Mouse (Mus musculus) stomach, postnatal 0 days (tissue): ENCODE measurements around the gene AC134908.4. TPM values are rescaled to one million over a fixed set of nuclear protein-coding genes. Genes with fewer than 3 reads are reported as not detected.

Experiments
- ATAC-seq: fragments of 200-750 bp; cut with Nextera tagmentation; 2 replicates; pipeline ENCODE4 v1.8.0; 2017; ENCODE audit not compliant: low FRiP score, low TSS enrichment
- DNase-seq: peaks from one replicate; pipeline ENCODE4 v3.0.0-alpha.2; 2016; ENCODE audit warnings: low spot score
- H3K27ac ChIP-seq: fragments of 300-500 bp; sonication (generic); replicated peaks from 2 replicates; pipeline ENCODE4 v1.5.1; 2014; ENCODE audit warnings: mild to moderate bottlenecking, control low read depth
- H3K27me3 ChIP-seq: fragments of 300-500 bp; sonication (generic); 2 replicates; pipeline ENCODE4 v1.6.1; 2014; ENCODE audit warnings: low read length; ENCODE audit not compliant: control insufficient read depth, insufficient read depth
- H3K36me3 ChIP-seq: fragments of 300-500 bp; sonication (generic); 2 replicates; pipeline ENCODE4 v1.6.1; 2014; ENCODE audit warnings: low read length, mixed read lengths; ENCODE audit not compliant: control insufficient read depth, insufficient read depth
- H3K4me1 ChIP-seq: fragments of 300-500 bp; sonication (generic); replicated peaks from 2 replicates; pipeline ENCODE4 v1.6.1; 2014; ENCODE audit warnings: antibody characterized with exemption; ENCODE audit not compliant: control insufficient read depth, insufficient read depth
- H3K4me2 ChIP-seq: fragments of 300-500 bp; sonication (generic); replicated peaks from 2 replicates; pipeline ENCODE4 v1.6.1; 2014; ENCODE audit warnings: low read depth, mild to moderate bottlenecking, control low read depth, moderate library complexity
- H3K4me3 ChIP-seq: fragments of 300-500 bp; sonication (generic); 2 replicates; pipeline ENCODE4 v1.5.1; 2014; ENCODE audit warnings: low read depth, low read length, control low read depth
- H3K9ac ChIP-seq: fragments of 300-500 bp; sonication (generic); 2 replicates; pipeline ENCODE4 v1.6.1; 2014; ENCODE audit warnings: mild to moderate bottlenecking, low read length, control low read depth, mixed read lengths
- H3K9me3 ChIP-seq: fragments of 300-500 bp; sonication (generic); 2 replicates; pipeline ENCODE4 v1.6.1; 2016; ENCODE audit warnings: low read length; ENCODE audit not compliant: control insufficient read depth
- CTCF ChIP-seq: IDR thresholded peaks from 2 replicates; pipeline ENCODE4 v1.5.1; 2016; ENCODE audit warnings: antibody characterized with exemption, low read depth, mild to moderate bottlenecking, moderate library complexity
- EP300 ChIP-seq: optimal IDR thresholded peaks from 2 replicates; pipeline ENCODE3; 2016; ENCODE audit warnings: antibody characterized with exemption
- WGBS: fragments of 180-500 bp; shearing (Covaris S2); extraction: QIAGEN DNeasy Blood & Tissue Kit; methylation state at CpG from one replicate; pipeline ENCODE4 v1.1.7; 2014; 5-methylcytosine and 5-hydroxymethylcytosine counted together
- polyA plus RNA-seq: library from polyadenylated mRNA; unstranded; fragments of >200 nt; fragmentation: Nextera tagmentation; extraction: Ambion mirVana; gene quantifications from 2 replicates; pipeline ENCODE4 v1.2.1, GENCODE M21; 2015

AC134908.4 gene
- 0.65 TPM in 1 of 2 replicates, not detected in the other for polyA plus RNA-seq

- WGBS: 45% methylated on average over 6 of the region's 6 CpGs
- H3K27ac ChIP-seq: peak within 1 kb of the TSS; percentile 8; the same call in 1 of the 2 replicates
- DNase-seq (no peak), ATAC-seq (no peak)
- H3K9me3 ChIP-seq: no peaks in the 10 kb centered on the region
- H3K4me3 ChIP-seq: peak within 1 kb of the TSS; percentile 75
- peak within 1 kb of the TSS; percentile 66 for H3K9ac ChIP-seq
- 0 out of 2 replicates have a peak, but pooled peaks cover under 1% of the 10 kb centered on the region for H3K36me3 ChIP-seq
- H3K4me1 ChIP-seq: peaks cover 3% of the 10 kb centered on the region; the same call in 1 of the 2 replicates
- no peak for TF ChIP-seq CTCF
- TF ChIP-seq EP300: no peak
- no peaks in the 10 kb centered on the region for H3K27me3 ChIP-seq
- peak within 1 kb of the TSS; percentile 86 for H3K4me2 ChIP-seq
These were observed at the start of gene AC134908.4 for GRCm38 (mm10) chr17:25795609-25796092. AC134908.4 (minus strand) TSS chr17:25795659.

- no peaks in the 10 kb centered on the region; the same call in 1 of the 2 replicates for H3K4me1 ChIP-seq
- ATAC-seq: peak; percentile 94
- H3K27me3 ChIP-seq: no peaks in the 10 kb centered on the region
- peaks cover 24% of the 10 kb centered on the region for H3K36me3 ChIP-seq
- peak within 1 kb of the TSS; percentile 83 for H3K4me3 ChIP-seq
- DNase-seq: peak; percentile 98
- H3K4me2 ChIP-seq: peak within 1 kb of the TSS; percentile 92
- H3K27ac ChIP-seq: peak within 1 kb of the TSS; percentile 87
- no peaks in the 10 kb centered on the region for H3K9me3 ChIP-seq
- H3K9ac ChIP-seq: peak within 1 kb of the TSS; percentile 86
- TF ChIP-seq CTCF (peak; percentile 83), EP300 (no peak)
- WGBS: under 1% methylated on average over 20 of the region's 21 CpGs
These were observed 49.0 kb upstream of the AC134908.4 start, which contains the start of gene Rhot2 for GRCm38 (mm10) chr17:25844396-25844901. Rhot2 (minus strand) TSS chr17:25844851.

GRCm38 (mm10) chr17:25843636-25844395 lies 48.4 kb upstream of the AC134908.4 start:
- peak overlapping the region; percentile 83 for H3K4me3 ChIP-seq
- no peaks in the 10 kb centered on the region; the same call in 1 of the 2 replicates for H3K4me1 ChIP-seq
- peak overlapping the region; percentile 87 for H3K27ac ChIP-seq
- DNase-seq (no peak), ATAC-seq (peak; percentile 24)
- peaks cover 29% of the 10 kb centered on the region for H3K36me3 ChIP-seq
- peak overlapping the region; percentile 92 for H3K4me2 ChIP-seq
- H3K9ac ChIP-seq: peak overlapping the region; percentile 86
- H3K27me3 ChIP-seq: no peaks in the 10 kb centered on the region
- no peak for TF ChIP-seq CTCF
- TF ChIP-seq EP300: no peak
- H3K9me3 ChIP-seq: no peaks in the 10 kb centered on the region
- 2% methylated on average over 32 of the region's 38 CpGs for WGBS

- H3K36me3 ChIP-seq: peaks cover 29% of the 10 kb centered on the region
- no peaks in the 10 kb centered on the region; the same call in 1 of the 2 replicates for H3K4me1 ChIP-seq
- peak overlapping the region; percentile 83 for H3K4me3 ChIP-seq
- H3K9ac ChIP-seq: peak overlapping the region; percentile 86
- WGBS: 78% methylated on average over 4 of the region's 4 CpGs
- H3K27me3 ChIP-seq: no peaks in the 10 kb centered on the region
- peak overlapping the region; percentile 20 for H3K4me2 ChIP-seq
- no peaks in the 10 kb centered on the region for H3K9me3 ChIP-seq
- no peak for ATAC-seq
- TF ChIP-seq EP300: no peak
- TF ChIP-seq CTCF: no peak
- H3K27ac ChIP-seq: no peak overlapping the region
- no peak for DNase-seq
These were observed 47.7 kb upstream of the AC134908.4 start for GRCm38 (mm10) chr17:25843122-25843521.

GRCm38 (mm10) chr17:25842509-25842908 lies 47.0 kb upstream of the AC134908.4 start:
- WGBS: 82% methylated on average over 3 of the region's 3 CpGs
- no peak for ATAC-seq

More at GRCm38 (mm10) chr17:25842509-25842908, 47.0 kb upstream of the AC134908.4 start:
- no peak for DNase-seq
- Histone ChIP-seq H3K9me3 (no peaks in the 10 kb centered on the region), H3K9ac (no peak overlapping the region), H3K27me3 (no peaks in the 10 kb centered on the region), H3K4me1 (no peaks in the 10 kb centered on the region; the same call in 1 of the 2 replicates), H3K36me3 (peaks cover 33% of the 10 kb centered on the region), H3K27ac (no peak overlapping the region), H3K4me2 (no peak overlapping the region), H3K4me3 (no peak overlapping the region)
- TF ChIP-seq CTCF (no peak), EP300 (no peak)
